Mouse (Mus musculus) thymus, adult 2 months (tissue): ENCODE measurements around the gene Adsl.

Source experiments
- CTCF ChIP-seq: fragments of 200-500 bp; IDR thresholded peaks from 2 replicates; pipeline ENCODE4 v1.5.1; 2012; ENCODE audit warnings: mild to moderate bottlenecking, control low read depth, low read length, moderate library complexity, borderline replicate concordance; ENCODE audit not compliant: control insufficient read depth, poor library complexity, insufficient read depth; ENCODE audit errors: extremely low read depth
- POLR2A ChIP-seq: fragments of 200-500 bp; IDR thresholded peaks from 2 replicates; pipeline ENCODE4 v1.6.1; 2012; ENCODE audit warnings: mild to moderate bottlenecking, low read length, control low read depth, moderate library complexity; ENCODE audit not compliant: control insufficient read depth, poor library complexity, insufficient read depth; ENCODE audit errors: extremely low read depth

DNA sequence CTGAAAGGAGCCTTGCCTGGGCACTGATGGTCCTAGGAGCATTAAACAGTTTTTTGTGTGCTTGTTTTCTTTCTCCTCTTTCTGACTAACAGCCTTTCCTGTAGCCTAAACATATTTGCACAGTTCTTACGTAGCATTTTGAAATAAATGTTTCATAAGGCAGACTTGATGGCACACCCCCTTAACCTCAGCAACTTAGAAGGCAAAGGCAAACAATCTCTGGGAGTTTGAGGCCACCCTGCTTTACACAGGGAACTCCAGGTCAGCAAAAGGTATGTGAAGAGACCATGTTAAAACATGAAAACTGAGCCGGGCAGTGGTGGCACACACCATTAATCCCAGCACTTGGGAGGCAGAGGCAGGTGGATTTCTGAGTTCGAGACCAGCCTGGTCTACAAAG, 27.4 kb downstream of the Adsl start:
- TF ChIP-seq CTCF, result no peak
- TF ChIP-seq POLR2A, result no peak
